Mouse (Mus musculus) hindbrain, embryonic 10.5 days (tissue): ENCODE measurements around the gene Ggnbp2. TPM values are rescaled to one million over a fixed set of nuclear protein-coding genes. Genes with fewer than 3 reads are reported as not detected.

Experiments
- DNase-seq: peaks from one replicate; pipeline ENCODE4 v3.0.0-alpha.2; 2017; ENCODE audit warnings: low spot score
- H3K27ac ChIP-seq: fragments of 300-500 bp; sonication (generic); 2 replicates; pipeline ENCODE4 v1.5.1; 2016; ENCODE audit warnings: mild to moderate bottlenecking, moderate library complexity
- H3K27me3 ChIP-seq: fragments of 300-500 bp; sonication (generic); 2 replicates; pipeline ENCODE4 v1.6.1; 2016; ENCODE audit warnings: mild to moderate bottlenecking; ENCODE audit not compliant: poor library complexity, insufficient read depth, severe bottlenecking
- H3K36me3 ChIP-seq: fragments of 300-500 bp; sonication (generic); 2 replicates; pipeline ENCODE4 v1.6.1; 2016; ENCODE audit warnings: mild to moderate bottlenecking, moderate library complexity
- H3K4me1 ChIP-seq: fragments of 300-500 bp; sonication (generic); replicated peaks from 2 replicates; pipeline ENCODE4 v1.6.1; 2016; ENCODE audit warnings: mild to moderate bottlenecking
- H3K4me3 ChIP-seq: fragments of 300-500 bp; sonication (generic); 2 replicates; pipeline ENCODE4 v1.5.1; 2016; ENCODE audit warnings: mild to moderate bottlenecking, moderate library complexity
- H3K9me3 ChIP-seq: fragments of 300-500 bp; sonication (generic); 2 replicates; pipeline ENCODE4 v1.6.1; 2016; ENCODE audit warnings: mild to moderate bottlenecking, moderate library complexity
- whole genome bisulfite sequencing: fragments of 180-500 bp; shearing (Covaris S2); methylation state at CpG from one replicate; pipeline ENCODE4 v1.1.7; 2016; 5-methylcytosine and 5-hydroxymethylcytosine counted together
- polyA plus RNA-seq: library from polyadenylated mRNA; unstranded; fragments of >200 nt; fragmentation: Nextera tagmentation; extraction: Ambion mirVana; gene quantifications from 2 replicates; pipeline ENCODE4 v1.2.1, GENCODE M21; 2016

Ggnbp2 gene
- polyA plus RNA-seq, 1 experiment from 2014 or later: 53.4 TPM

DNA sequence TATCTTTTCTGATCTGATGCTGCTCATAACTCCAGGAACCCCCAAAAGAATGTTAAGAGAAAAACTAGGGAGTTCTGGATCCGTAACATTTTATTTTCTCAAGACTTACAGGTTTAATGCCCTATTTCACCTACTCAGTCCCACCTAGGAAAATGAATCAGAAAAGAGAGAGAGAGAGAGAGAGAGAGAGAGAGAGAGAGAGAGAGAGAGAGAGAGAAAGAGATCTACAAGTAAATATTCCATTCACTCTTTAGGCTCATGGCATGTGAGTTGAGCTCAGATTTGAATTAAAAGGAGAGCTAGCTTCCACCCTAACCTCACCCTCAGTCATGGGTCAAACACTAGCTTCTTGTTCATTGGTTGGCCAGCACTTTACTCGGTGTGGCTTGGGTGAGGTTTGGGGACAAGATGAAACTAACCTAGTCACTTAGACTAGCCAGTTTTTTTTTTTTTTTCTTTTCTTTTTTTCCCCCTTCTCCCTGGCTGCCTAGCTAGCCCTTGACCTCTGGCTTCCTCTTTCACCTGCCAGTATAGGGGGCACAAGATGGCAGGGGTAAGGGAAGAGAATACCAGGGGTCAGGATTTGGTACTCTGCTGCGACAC is 42.6 kb downstream of the Ggnbp2 start:
- Histone ChIP-seq H3K4me1 (peaks cover 28% of the 10 kb centered on the region), H3K36me3 (peaks cover 39% of the 10 kb centered on the region), H3K27me3 (no peaks in the 10 kb centered on the region), H3K9me3 (no peaks in the 10 kb centered on the region), H3K27ac (peak overlapping the region; percentile 82), H3K4me3 (peak overlapping the region; percentile 76)
- DNase-seq: no peak
- 44% methylated on average over 3 of the region's 3 CpGs for WGBS

GRCm38 (mm10) chr11:84827492-84827891 is 43.1 kb downstream of the Ggnbp2 start:
- no peaks in the 10 kb centered on the region for H3K27me3 ChIP-seq
- DNase-seq: no peak
- peaks cover 28% of the 10 kb centered on the region for H3K4me1 ChIP-seq
- H3K36me3 ChIP-seq: peaks cover 39% of the 10 kb centered on the region
- H3K27ac ChIP-seq: no peak overlapping the region
- no peaks in the 10 kb centered on the region for H3K9me3 ChIP-seq
- peak overlapping the region; percentile 76 for H3K4me3 ChIP-seq

DNA sequence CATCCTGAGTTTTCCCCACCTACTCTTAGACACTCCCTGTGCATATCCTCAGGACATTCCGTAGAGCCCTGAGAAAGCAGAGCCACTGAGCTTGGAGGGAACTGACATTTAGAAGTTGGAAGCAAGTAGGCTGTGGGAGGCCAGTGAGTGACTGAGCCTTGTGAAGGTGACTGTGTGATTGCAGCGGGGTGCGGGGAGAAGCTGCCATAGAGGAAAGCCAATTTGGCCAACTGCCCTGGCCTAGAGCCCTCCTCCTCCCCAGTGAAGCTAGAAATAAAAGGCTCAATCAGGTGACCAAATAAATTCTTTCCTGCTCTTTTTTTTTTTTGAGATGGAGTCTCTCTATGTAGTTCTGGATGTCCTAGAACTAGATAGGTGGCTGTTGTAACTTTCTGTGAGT is 44.4 kb downstream of the Ggnbp2 start:
- H3K27me3 ChIP-seq: no peaks in the 10 kb centered on the region
- peaks cover 28% of the 10 kb centered on the region for H3K4me1 ChIP-seq
- peaks cover 38% of the 10 kb centered on the region for H3K36me3 ChIP-seq
- H3K4me3 ChIP-seq: no peak overlapping the region
- H3K9me3 ChIP-seq: no peaks in the 10 kb centered on the region
- DNase-seq: no peak
- H3K27ac ChIP-seq: no peak overlapping the region
- WGBS: 80% methylated on average over 3 of the region's 3 CpGs

- H3K36me3 ChIP-seq: peaks cover 31% of the 10 kb centered on the region
- H3K4me1 ChIP-seq: peaks cover 28% of the 10 kb centered on the region
- no peaks in the 10 kb centered on the region for H3K9me3 ChIP-seq
- 93% methylated on average over 10 of the region's 10 CpGs for whole genome bisulfite sequencing
- DNase-seq: no peak
- H3K27ac ChIP-seq: no peak overlapping the region; the same call in 1 of the 2 replicates
- H3K27me3 ChIP-seq: no peaks in the 10 kb centered on the region
- no peak overlapping the region for H3K4me3 ChIP-seq
These were observed 45.3 kb downstream of the Ggnbp2 start for GRCm38 (mm10) chr11:84825261-84825807.

GRCm38 (mm10) chr11:84823484-84823897 is 47.1 kb downstream of the Ggnbp2 start:
- Histone ChIP-seq H3K9me3 (no peaks in the 10 kb centered on the region), H3K4me3 (peak overlapping the region; percentile 3; the same call in 1 of the 2 replicates), H3K4me1 (peaks cover 28% of the 10 kb centered on the region), H3K36me3 (peaks cover 24% of the 10 kb centered on the region; the same call in 1 of the 2 replicates), H3K27ac (no peak overlapping the region), H3K27me3 (no peaks in the 10 kb centered on the region)
- 72% methylated on average over 10 of the region's 10 CpGs for whole genome bisulfite sequencing
- no peak for DNase-seq

- 84% methylated on average over 5 of the region's 5 CpGs for WGBS
- no peaks in the 10 kb centered on the region for H3K27me3 ChIP-seq
- no peak overlapping the region for H3K4me3 ChIP-seq
- no peaks in the 10 kb centered on the region for H3K9me3 ChIP-seq
- DNase-seq: no peak
- H3K36me3 ChIP-seq: peaks cover 24% of the 10 kb centered on the region; the same call in 1 of the 2 replicates
- peak overlapping the region; percentile 64 for H3K27ac ChIP-seq
- peaks cover 24% of the 10 kb centered on the region for H3K4me1 ChIP-seq
These were observed 48.1 kb downstream of the Ggnbp2 start for GRCm38 (mm10) chr11:84822487-84822886.

- Histone ChIP-seq H3K27me3 (no peaks in the 10 kb centered on the region), H3K36me3 (peaks cover 24% of the 10 kb centered on the region; the same call in 1 of the 2 replicates), H3K4me1 (peaks cover 24% of the 10 kb centered on the region), H3K4me3 (no peak overlapping the region), H3K9me3 (no peaks in the 10 kb centered on the region), H3K27ac (0 out of 2 replicates have a peak overlapping the region, but pooled peaks have one; percentile 2)
- WGBS: 86% methylated on average over 9 of the region's 9 CpGs
- DNase-seq: no peak
These were observed 49.4 kb downstream of the Ggnbp2 start for GRCm38 (mm10) chr11:84821131-84821770.

DNA sequence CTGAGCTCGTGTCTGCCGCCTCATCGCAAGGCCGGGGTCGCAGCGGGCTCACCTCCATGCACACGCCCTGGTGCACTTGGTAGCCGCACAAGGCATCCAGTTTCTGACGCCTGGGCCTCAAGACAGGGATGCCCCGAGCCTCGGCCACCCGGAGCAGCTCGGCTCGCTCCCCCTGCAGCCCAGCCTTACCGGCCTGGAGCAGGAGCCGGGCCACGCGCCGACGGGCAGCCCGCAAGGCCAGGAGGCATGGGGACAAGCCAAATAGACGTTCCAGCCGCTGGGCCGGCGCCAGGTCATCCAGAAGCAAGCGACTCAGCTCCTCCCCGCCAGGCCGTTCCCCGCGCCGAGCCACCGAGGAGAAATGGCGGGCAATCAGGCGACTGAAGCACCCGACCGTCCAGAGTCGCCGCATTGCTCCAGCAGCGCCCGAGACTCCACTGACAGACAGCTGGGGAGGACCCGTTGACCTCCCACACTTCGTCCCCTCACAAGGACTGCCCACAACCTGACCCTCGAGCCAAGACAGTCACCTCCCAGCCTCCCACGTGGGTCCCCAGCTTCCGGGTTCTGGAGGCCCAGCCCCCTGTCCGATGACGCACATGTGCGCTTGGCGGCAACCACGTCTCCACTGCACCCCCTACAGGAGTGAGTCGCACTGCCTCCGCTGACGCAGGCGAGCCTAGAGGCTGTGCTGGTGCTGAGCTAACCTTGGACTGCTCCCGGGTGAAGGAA is 51.5 kb downstream of the Ggnbp2 start, which contains the start of gene Mrm1:
TSS of gene Mrm1 (minus strand) at position 555 of the 732 bp plus-strand sequence.
- H3K9me3 ChIP-seq: no peaks in the 10 kb centered on the region
- H3K4me1 ChIP-seq: peaks cover 30% of the 10 kb centered on the region
- DNase-seq: peak; percentile 95
- H3K27ac ChIP-seq: peak within 1 kb of the TSS; percentile 86
- no peaks in the 10 kb centered on the region for H3K27me3 ChIP-seq
- peak within 1 kb of the TSS; percentile 74 for H3K4me3 ChIP-seq
- peaks cover 21% of the 10 kb centered on the region; the same call in 1 of the 2 replicates for H3K36me3 ChIP-seq
- under 1% methylated on average over 55 of the region's 55 CpGs for WGBS

GRCm38 (mm10) chr11:84818085-84818960 is 52.3 kb downstream of the Ggnbp2 start:
- no peaks in the 10 kb centered on the region for H3K9me3 ChIP-seq
- peaks cover 30% of the 10 kb centered on the region for H3K4me1 ChIP-seq
- peak overlapping the region; percentile 86 for H3K27ac ChIP-seq
- under 1% methylated on average over 39 of the region's 39 CpGs for WGBS
- DNase-seq: peak; percentile 66
- no peaks in the 10 kb centered on the region for H3K27me3 ChIP-seq
- peaks cover 21% of the 10 kb centered on the region; the same call in 1 of the 2 replicates for H3K36me3 ChIP-seq
- H3K4me3 ChIP-seq: peak overlapping the region; percentile 74

DNA sequence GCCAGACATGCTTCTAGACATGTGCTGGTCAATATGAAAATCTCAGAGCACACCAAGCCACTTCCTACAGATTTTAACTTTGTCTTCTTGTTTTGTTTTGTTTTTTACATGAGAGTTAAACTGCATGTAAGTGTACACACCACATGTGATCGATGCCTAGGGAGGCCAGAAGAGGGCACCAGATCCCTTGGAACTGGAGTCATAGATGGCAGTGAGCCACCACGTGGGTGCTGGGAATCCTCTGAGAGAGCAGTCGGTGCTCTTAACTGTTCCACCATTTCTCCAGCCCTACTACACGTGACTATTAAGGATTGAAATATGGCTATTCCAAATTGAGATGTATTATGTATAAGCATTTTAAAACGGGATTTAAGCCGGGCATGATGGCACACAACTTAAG is 53.3 kb downstream of the Ggnbp2 start:
- Histone ChIP-seq H3K4me3 (no peak overlapping the region), H3K27ac (no peak overlapping the region), H3K36me3 (peaks cover 16% of the 10 kb centered on the region; the same call in 1 of the 2 replicates), H3K27me3 (no peaks in the 10 kb centered on the region), H3K4me1 (peaks cover 27% of the 10 kb centered on the region), H3K9me3 (no peaks in the 10 kb centered on the region)
- DNase-seq: no peak
- WGBS: 83% methylated on average over 6 of the region's 6 CpGs

DNA sequence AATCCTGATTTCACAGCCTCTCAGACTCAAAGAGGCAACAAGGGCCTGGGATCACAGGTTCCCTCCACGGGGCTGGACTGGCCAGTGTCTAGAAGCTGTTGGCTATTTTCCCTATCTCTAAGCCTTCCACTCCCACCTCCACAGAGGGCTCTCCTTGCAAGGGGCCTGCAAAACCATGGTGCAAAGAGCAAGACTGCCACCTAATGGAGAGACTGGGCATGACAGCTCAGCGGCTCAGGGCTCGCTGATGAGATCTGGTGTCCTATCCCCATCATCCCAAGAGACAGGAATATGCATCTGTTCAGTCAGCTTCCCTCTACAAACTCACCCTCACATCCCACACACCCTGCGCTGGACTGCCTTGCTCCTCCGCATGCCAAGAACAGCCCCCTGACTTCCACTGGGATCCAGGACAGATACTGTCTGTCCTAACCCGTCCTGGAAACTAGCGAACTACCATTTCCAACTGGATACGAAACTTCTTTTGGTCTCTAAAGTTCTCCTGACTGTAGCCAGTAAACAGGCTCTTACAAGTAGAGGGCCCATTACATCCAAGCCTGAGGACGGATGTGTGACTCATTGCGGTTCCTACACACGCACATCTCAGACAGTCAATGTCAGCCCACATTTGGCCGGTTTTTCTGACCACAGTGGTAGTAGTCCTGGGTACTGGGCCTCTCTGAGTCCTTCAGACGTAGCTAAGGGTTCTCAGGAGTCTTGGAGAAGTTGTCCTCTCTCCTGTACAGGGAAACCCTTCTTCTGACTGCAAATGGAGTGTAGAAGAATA is 56.7 kb downstream of the Ggnbp2 start:
- peak; percentile 87 for DNase-seq
- WGBS: 56% methylated on average over 13 of the region's 13 CpGs
- Histone ChIP-seq H3K36me3 (peaks cover 4% of the 10 kb centered on the region; the same call in 1 of the 2 replicates), H3K27ac (no peak overlapping the region), H3K4me1 (peaks cover 19% of the 10 kb centered on the region; the same call in 1 of the 2 replicates), H3K27me3 (no peaks in the 10 kb centered on the region), H3K9me3 (no peaks in the 10 kb centered on the region), H3K4me3 (no peak overlapping the region)
